Mouse (Mus musculus) heart, postnatal 0 days (tissue): ENCODE measurements around the gene 6330409D20Rik. TPM values are rescaled to one million over a fixed set of nuclear protein-coding genes. Genes with fewer than 3 reads are reported as not detected.

Source experiments
- ATAC-seq: fragments of 200-750 bp; cut with Nextera tagmentation; 2 replicates; pipeline ENCODE4 v1.8.0; 2017; ENCODE audit warnings: low read depth, moderate number of reproducible peaks, moderate library complexity; ENCODE audit not compliant: insufficient read depth
- DNase-seq: peaks from one replicate; pipeline ENCODE4 v3.0.0-alpha.2; 2016; ENCODE audit warnings: low spot score
- H3K27ac ChIP-seq: fragments of 300-500 bp; sonication (generic); 2 replicates; pipeline ENCODE4 v1.5.1; 2014; ENCODE audit warnings: low read depth, mild to moderate bottlenecking
- H3K27me3 ChIP-seq: fragments of 300-500 bp; sonication (generic); 2 replicates; pipeline ENCODE4 v1.6.1; 2014; ENCODE audit warnings: low read length, mixed read lengths; ENCODE audit not compliant: control insufficient read depth, insufficient read depth
- H3K36me3 ChIP-seq: fragments of 300-500 bp; sonication (generic); replicated peaks from 2 replicates; pipeline ENCODE4 v1.6.1; 2014; ENCODE audit warnings: low read length, mixed read lengths; ENCODE audit not compliant: control insufficient read depth, insufficient read depth
- H3K4me1 ChIP-seq: fragments of 300-500 bp; sonication (generic); 2 replicates; pipeline ENCODE4 v1.6.1; 2014; ENCODE audit warnings: antibody characterized with exemption; ENCODE audit not compliant: control insufficient read depth, insufficient read depth
- H3K4me2 ChIP-seq: fragments of 300-500 bp; sonication (generic); 2 replicates; pipeline ENCODE4 v1.6.1; 2014; ENCODE audit warnings: low read depth, mild to moderate bottlenecking, low read length, moderate library complexity
- H3K4me3 ChIP-seq: fragments of 300-500 bp; sonication (generic); 2 replicates; pipeline ENCODE4 v1.5.1; 2014; ENCODE audit warnings: low read depth, low read length
- H3K9ac ChIP-seq: fragments of 300-500 bp; sonication (generic); replicated peaks from 2 replicates; pipeline ENCODE4 v1.6.1; 2014; ENCODE audit warnings: low read depth, low read length, mixed read lengths
- H3K9me3 ChIP-seq: fragments of 300-500 bp; sonication (generic); replicated peaks from 2 replicates; pipeline ENCODE4 v1.6.1; 2016; ENCODE audit warnings: low read length; ENCODE audit not compliant: control insufficient read depth
- CTCF ChIP-seq: IDR thresholded peaks from 2 replicates; pipeline ENCODE4 v1.5.1; 2016; ENCODE audit warnings: antibody characterized with exemption, control low read depth, low read depth
- EP300 ChIP-seq: IDR thresholded peaks from 2 replicates; pipeline ENCODE4 v1.6.1; 2016; ENCODE audit warnings: antibody characterized with exemption, low read depth
- WGBS: fragments of 180-500 bp; shearing (Covaris S2); extraction: QIAGEN DNeasy Blood & Tissue Kit; methylation state at CpG from one replicate; pipeline ENCODE4 v1.1.7; 2014; 5-methylcytosine and 5-hydroxymethylcytosine counted together
- microRNA counts: library from miRNA; unstranded; fragments of <30 nt; microRNA quantifications from one replicate; lab custom pipeline; 2015
- microRNA-seq: library from miRNA; unstranded; fragments of <30 nt; microRNA quantifications from one replicate; pipeline ENCODE4, GENCODE M21; 2016
- polyA plus RNA-seq: library from polyadenylated mRNA; unstranded; fragments of >200 nt; fragmentation: Nextera tagmentation; extraction: Ambion mirVana; gene quantifications from 2 replicates; pipeline ENCODE4 v1.2.1, GENCODE M21; 2015
- total RNA-seq: library from RNA; depleted of rRNA; stranded (reverse); fragments of >200 nt; gene quantifications from 2 replicates; pipeline ENCODE4 v1.2.3, GENCODE M21; 2014; ENCODE audit warnings: low replicate concordance; rRNA removed

The 6330409D20Rik gene
- total and polyA plus RNA-seq, 2 experiments from 2014 or later = 0.15 TPM; not detected in 1

GRCm38 (mm10) chr2:32685807-32686206 is 55.0 kb downstream of the 6330409D20Rik start:
- peaks cover 54% of the 10 kb centered on the region for H3K36me3 ChIP-seq
- H3K4me3 ChIP-seq = no peak overlapping the region
- H3K4me1 ChIP-seq = no peaks in the 10 kb centered on the region

DNA sequence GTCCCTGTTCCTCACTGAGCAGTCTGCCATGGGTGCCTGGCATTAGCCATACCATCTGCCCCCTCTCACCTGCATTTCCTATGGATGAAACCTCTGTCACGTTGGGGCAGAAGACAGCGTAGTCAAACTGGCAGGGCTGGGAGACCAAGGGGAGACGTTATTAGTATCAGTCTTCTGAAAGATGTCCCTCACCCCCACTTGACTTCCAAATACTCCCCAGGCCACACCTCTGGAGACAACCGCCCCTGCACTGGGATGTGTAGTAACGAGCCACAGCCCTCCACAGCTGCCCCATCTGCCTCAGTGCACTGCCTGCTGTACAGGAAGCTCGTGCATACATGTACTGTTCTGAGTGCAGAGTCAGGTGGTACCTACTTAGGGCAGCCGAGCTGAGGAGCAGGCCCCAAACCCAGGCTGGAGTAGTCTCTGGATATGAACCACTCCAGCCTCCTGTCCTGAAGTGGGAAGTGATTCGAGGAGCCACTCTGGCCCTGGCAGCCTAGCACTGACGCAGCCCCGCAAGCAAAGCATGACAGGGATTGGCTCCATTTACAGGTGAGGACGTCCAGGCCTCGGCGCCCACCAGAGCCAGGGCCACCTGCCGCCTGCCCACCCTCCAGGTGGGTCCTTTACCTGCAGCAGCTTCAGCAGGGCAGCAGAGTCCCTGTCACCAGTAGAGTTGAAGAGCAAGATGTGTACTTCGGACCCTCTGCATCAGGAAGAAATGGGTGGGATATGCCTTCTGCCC is 56.0 kb downstream of the 6330409D20Rik start:
- no peak overlapping the region for H3K4me3 ChIP-seq
- peaks cover 5% of the 10 kb centered on the region; the same call in 1 of the 2 replicates for H3K4me1 ChIP-seq
- WGBS = 84% methylated on average over 15 of the region's 15 CpGs
- ATAC-seq = no peak
- H3K27ac ChIP-seq = no peak overlapping the region
- DNase-seq = no peak
- no peak overlapping the region for H3K4me2 ChIP-seq
- no peak overlapping the region for H3K9ac ChIP-seq
- TF ChIP-seq EP300 (no peak), CTCF (no peak)
- peaks cover 58% of the 10 kb centered on the region for H3K36me3 ChIP-seq
- no peaks in the 10 kb centered on the region for H3K9me3 ChIP-seq
- no peaks in the 10 kb centered on the region for H3K27me3 ChIP-seq

More at GRCm38 (mm10) chr2:32685807-32686206, 55.0 kb downstream of the 6330409D20Rik start:
- 88% methylated on average over 3 of the region's 3 CpGs for WGBS
- H3K9me3 ChIP-seq = no peaks in the 10 kb centered on the region
- H3K4me2 ChIP-seq = no peak overlapping the region
- DNase-seq = no peak
- TF ChIP-seq EP300 (no peak), CTCF (no peak)
- no peak overlapping the region for H3K9ac ChIP-seq
- no peaks in the 10 kb centered on the region for H3K27me3 ChIP-seq
- H3K27ac ChIP-seq = no peak overlapping the region
- no peak for ATAC-seq

DNA sequence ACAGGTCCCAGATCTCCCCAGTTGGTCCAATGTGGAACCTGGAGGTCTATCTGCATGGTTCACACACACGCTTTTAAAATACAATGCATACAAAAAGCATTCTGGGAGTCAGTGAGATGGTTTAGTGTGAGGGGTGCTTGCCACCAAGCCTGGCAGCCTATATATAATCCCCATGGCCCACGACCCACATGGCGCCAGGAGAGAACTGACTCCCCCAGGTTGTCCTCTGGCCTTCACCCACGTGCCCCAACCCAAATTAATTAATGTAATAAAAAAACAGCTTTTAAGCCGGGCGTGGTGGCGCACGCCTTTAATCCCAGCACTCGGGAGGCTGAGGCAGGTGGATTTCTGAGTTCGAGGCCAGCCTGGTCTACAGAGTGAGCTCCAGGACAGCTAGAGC is 57.1 kb downstream of the 6330409D20Rik start:
- Histone ChIP-seq H3K4me2 (no peak overlapping the region), H3K4me3 (no peak overlapping the region), H3K36me3 (peaks cover 68% of the 10 kb centered on the region), H3K27me3 (no peaks in the 10 kb centered on the region), H3K9ac (no peak overlapping the region), H3K27ac (no peak overlapping the region), H3K9me3 (no peaks in the 10 kb centered on the region), H3K4me1 (peaks cover 10% of the 10 kb centered on the region; the same call in 1 of the 2 replicates)
- TF ChIP-seq CTCF (no peak), EP300 (no peak)
- 85% methylated on average over 10 of the region's 10 CpGs for WGBS
- DNase-seq (no peak), ATAC-seq (no peak)

GRCm38 (mm10) chr2:32682721-32683417 is 57.9 kb downstream of the 6330409D20Rik start:
- DNase-seq (no peak), ATAC-seq (no peak)
- WGBS = 75% methylated on average over 14 of the region's 14 CpGs
- Histone ChIP-seq H3K9me3 (no peaks in the 10 kb centered on the region), H3K36me3 (peaks cover 76% of the 10 kb centered on the region), H3K4me1 (peaks cover 11% of the 10 kb centered on the region; the same call in 1 of the 2 replicates), H3K4me3 (no peak overlapping the region), H3K4me2 (no peak overlapping the region), H3K9ac (no peak overlapping the region), H3K27ac (no peak overlapping the region; the same call in 1 of the 2 replicates), H3K27me3 (no peaks in the 10 kb centered on the region)
- no peak for TF ChIP-seq EP300
- TF ChIP-seq CTCF = no peak

MicroRNAs within 50 kb of the gene (microRNA counts, 519-probe panel; counts per million panel counts)
- not detected for microRNA mmu-miR-2861 (lab: Ali Mortazavi, UCI)

Small RNA genes within 50 kb of the gene (microRNA-seq; reads per million reads assigned to microRNA genes)
- not detected for gene Mir2861
- gene Mir3960 = not detected
- not detected for gene Mir8093

Other genes starting within 250 kb of the 6330409D20Rik start
- gene Fam102a, start 205.7 kb downstream of the 6330409D20Rik start, total RNA-seq = 11.2 and 12.3 TPM in 2 replicates
- 2.8 and 3.1 TPM in 2 replicates for gene Fam102a, start 205.7 kb downstream of the 6330409D20Rik start, polyA plus RNA-seq
- 17.9 and 31.0 TPM in 2 replicates for gene Dpm2, start 170.2 kb downstream of the 6330409D20Rik start, total RNA-seq
- gene Dpm2, start 170.2 kb downstream of the 6330409D20Rik start, polyA plus RNA-seq = 56.1 and 58.4 TPM in 2 replicates
- gene Pip5kl1, start 166.2 kb downstream of the 6330409D20Rik start, total RNA-seq = not detected in 2 replicates
- gene Pip5kl1, start 166.2 kb downstream of the 6330409D20Rik start, polyA plus RNA-seq = 0.18 TPM in 1 of 2 replicates, not detected in the other
- gene 9430097D07Rik, start 165.3 kb downstream of the 6330409D20Rik start, total RNA-seq = not detected in 2 replicates
- not detected in 2 replicates for gene 9430097D07Rik, start 165.3 kb downstream of the 6330409D20Rik start, polyA plus RNA-seq
- 25.7 and 28.0 TPM in 2 replicates for gene St6galnac4, start 153.9 kb downstream of the 6330409D20Rik start, total RNA-seq
- gene St6galnac4, start 153.9 kb downstream of the 6330409D20Rik start, polyA plus RNA-seq = 25.5 and 27.0 TPM in 2 replicates
- gene St6galnac6, start 141.3 kb downstream of the 6330409D20Rik start, total RNA-seq = 102 and 117 TPM in 2 replicates
- 44.1 and 44.3 TPM in 2 replicates for gene St6galnac6, start 141.3 kb downstream of the 6330409D20Rik start, polyA plus RNA-seq
- 544 and 572 TPM in 2 replicates for gene Ak1, start 119.3 kb downstream of the 6330409D20Rik start, total RNA-seq
- 721 and 737 TPM in 2 replicates for gene Ak1, start 119.3 kb downstream of the 6330409D20Rik start, polyA plus RNA-seq
- 123 and 148 TPM in 2 replicates for gene Eng, start 94.4 kb downstream of the 6330409D20Rik start, total RNA-seq
- 133 and 137 TPM in 2 replicates for gene Eng, start 94.4 kb downstream of the 6330409D20Rik start, polyA plus RNA-seq
- 13.6 and 14.5 TPM in 2 replicates for gene Fpgs, start 36.9 kb downstream of the 6330409D20Rik start, total RNA-seq
- 8.5 and 10.9 TPM in 2 replicates for gene Fpgs, start 36.9 kb downstream of the 6330409D20Rik start, polyA plus RNA-seq
- 42.4 and 58.4 TPM in 2 replicates for gene Cdk9, start 27.9 kb downstream of the 6330409D20Rik start, total RNA-seq
- 33.1 and 35.5 TPM in 2 replicates for gene Cdk9, start 27.9 kb downstream of the 6330409D20Rik start, polyA plus RNA-seq
- gene Sh2d3c, start 20.0 kb downstream of the 6330409D20Rik start, total RNA-seq = 17.0 and 26.2 TPM in 2 replicates
- gene Sh2d3c, start 20.0 kb downstream of the 6330409D20Rik start, polyA plus RNA-seq = 22.9 and 24.2 TPM in 2 replicates
- 34.6 and 65.3 TPM in 2 replicates for gene Tor2a, start 16.2 kb upstream of the 6330409D20Rik start, total RNA-seq
- 27.5 and 28.5 TPM in 2 replicates for gene Tor2a, start 16.2 kb upstream of the 6330409D20Rik start, polyA plus RNA-seq
- 1.9 TPM in 1 of 2 replicates, not detected in the other for gene Ttc16, start 34.6 kb upstream of the 6330409D20Rik start, total RNA-seq
- 0.08 and 0.21 TPM in 2 replicates for gene Ttc16, start 34.6 kb upstream of the 6330409D20Rik start, polyA plus RNA-seq
- 4.8 and 5.3 TPM in 2 replicates for gene Ptrh1, start 34.8 kb upstream of the 6330409D20Rik start, total RNA-seq
- gene Ptrh1, start 34.8 kb upstream of the 6330409D20Rik start, polyA plus RNA-seq = 2.6 and 2.9 TPM in 2 replicates
- gene Cfap157, start 43.4 kb upstream of the 6330409D20Rik start, total RNA-seq = not detected in 2 replicates
- 0.22 and 0.56 TPM in 2 replicates for gene Cfap157, start 43.4 kb upstream of the 6330409D20Rik start, polyA plus RNA-seq
- 12.6 and 46.0 TPM in 2 replicates for gene Stxbp1, start 106.2 kb upstream of the 6330409D20Rik start, total RNA-seq
- 20.9 and 23.5 TPM in 2 replicates for gene Stxbp1, start 106.2 kb upstream of the 6330409D20Rik start, polyA plus RNA-seq
- gene Fam129b, start 135.1 kb upstream of the 6330409D20Rik start, total RNA-seq = 59.6 and 60.1 TPM in 2 replicates
- gene Fam129b, start 135.1 kb upstream of the 6330409D20Rik start, polyA plus RNA-seq = 25.2 and 25.3 TPM in 2 replicates
- gene Rpl12, start 220.5 kb upstream of the 6330409D20Rik start, total RNA-seq = 242 and 255 TPM in 2 replicates
- gene Rpl12, start 220.5 kb upstream of the 6330409D20Rik start, polyA plus RNA-seq = 76.9 and 80.1 TPM in 2 replicates
- 5.9 and 12.0 TPM in 2 replicates for gene Lrsam1, start 220.6 kb upstream of the 6330409D20Rik start, total RNA-seq
- 5.4 and 5.6 TPM in 2 replicates for gene Lrsam1, start 220.6 kb upstream of the 6330409D20Rik start, polyA plus RNA-seq
- gene Slc2a8, start 241.1 kb upstream of the 6330409D20Rik start, total RNA-seq = 42.1 and 46.2 TPM in 2 replicates
- 24.7 and 27.9 TPM in 2 replicates for gene Slc2a8, start 241.1 kb upstream of the 6330409D20Rik start, polyA plus RNA-seq